Mouse (Mus musculus) brain, embryonic 14.5 days (tissue): ENCODE measurements at regions not wholly inside any gene's neighbourhood (a gene's known extent, or its start where the extent isn't known, plus 50 kb on each side); places are given as distances from the start of the nearest gene placed in this dataset.

ENCODE experiments used
- CTCF ChIP-seq: fragments of 200-500 bp; IDR thresholded peaks from 2 replicates; pipeline ENCODE4 v1.5.1; 2012; ENCODE audit warnings: inconsistent platforms, mild to moderate bottlenecking, moderate library complexity, borderline replicate concordance; ENCODE audit not compliant: insufficient read depth, insufficient read length; ENCODE audit errors: extremely low read depth
- POLR2A ChIP-seq: fragments of 200-500 bp; IDR thresholded peaks from 2 replicates; pipeline ENCODE4 v1.6.1; 2012; ENCODE audit warnings: mild to moderate bottlenecking, inconsistent platforms, borderline replicate concordance; ENCODE audit not compliant: poor library complexity, insufficient read depth, insufficient read length, severe bottlenecking; ENCODE audit errors: extremely low read depth

GRCm38 (mm10) chr4:93935692-93936091 lies 600.4 kb upstream of the Tusc1 start:
- TF ChIP-seq CTCF (no peak), POLR2A (no peak)
